Mouse (Mus musculus) embryo, embryonic 11.5 days (tissue): ENCODE data around the gene Dcn.

Experiments used
- DNase-seq: peaks from one replicate; pipeline ENCODE4 v3.0.0-alpha.2; 2012; ENCODE audit warnings: low read depth, low spot score

Gene Dcn

GRCm38 (mm10) chr10:97547740-97548139 lies 68.3 kb downstream of the Dcn start:
- DNase-seq: no peak

- peak; percentile 32 for DNase-seq
These were observed 85.8 kb downstream of the Dcn start, which contains the start of gene Lum for GRCm38 (mm10) chr10:97564957-97565856. Lum (plus strand) TSS chr10:97565128.

GRCm38 (mm10) chr10:97567489-97568135 lies 88.2 kb downstream of the Dcn start:
- no peak for DNase-seq
